Mouse (Mus musculus): ENCODE results near the gene Sptan1.

DNA sequence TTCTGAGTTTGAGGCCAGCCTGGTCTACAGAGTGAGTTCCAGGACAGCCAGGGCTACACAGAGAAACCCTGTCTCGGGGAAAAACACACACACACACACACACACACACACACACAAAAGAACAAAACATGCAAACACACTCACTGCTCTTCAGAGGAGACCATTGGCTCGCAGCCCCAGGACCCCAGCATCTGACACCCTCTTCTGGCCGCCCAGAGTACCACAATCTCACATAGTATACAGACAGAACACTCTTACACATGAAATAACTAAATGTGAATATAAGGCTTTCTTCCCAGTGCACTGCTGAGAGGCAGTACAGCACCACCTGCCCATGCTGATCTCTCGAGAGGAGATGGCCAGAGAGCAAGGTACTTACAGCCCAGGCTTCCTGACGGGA, 79.2 kb downstream of the Sptan1 start:
- TF ChIP-seq CTCF (IDR thresholded peaks at IDR 0.05; ENCODE audit: low read depth, low read length) = no peak
- no peak for TF ChIP-seq POLR2A (IDR thresholded peaks at IDR 0.05; ENCODE audit: borderline replicate concordance, low read depth, low read length)

Measured in bone marrow macrophage, adult 2 months (primary cell).